Mouse (Mus musculus): ENCODE data around the gene Gm7879. TPM values are rescaled to one million over a fixed set of nuclear protein-coding genes. Genes with fewer than 3 reads are reported as not detected.

Gene Gm7879
- polyA plus RNA-seq, 1 experiment from 2014 or later: 3.7 TPM

GRCm38 (mm10) chr5:43953241-43953640, 40.3 kb downstream of the Gm7879 start:
- ATAC-seq (ENCODE audit: insufficient read depth, low FRiP score, low read depth): no peak
- 59% methylated on average over 1 of the region's 1 CpGs for WGBS
- no peak overlapping the region for H3K27ac ChIP-seq
- H3K27me3 ChIP-seq (replicated peaks): no peaks in the 10 kb centered on the region
- no peak overlapping the region for H3K4me2 ChIP-seq
- no peak overlapping the region for H3K9ac ChIP-seq
- no peak overlapping the region for H3K4me3 ChIP-seq (replicated peaks)
- no peaks in the 10 kb centered on the region for H3K36me3 ChIP-seq
- H3K9me3 ChIP-seq: no peaks in the 10 kb centered on the region
- H3K4me1 ChIP-seq: peaks cover 4% of the 10 kb centered on the region; the same call in 1 of the 2 replicates

- Histone ChIP-seq H3K4me3 (replicated peaks) (no peak overlapping the region), H3K4me1 (no peaks in the 10 kb centered on the region), H3K9me3 (no peaks in the 10 kb centered on the region), H3K36me3 (no peaks in the 10 kb centered on the region), H3K27me3 (replicated peaks) (no peaks in the 10 kb centered on the region), H3K27ac (no peak overlapping the region), H3K9ac (no peak overlapping the region), H3K4me2 (no peak overlapping the region)
- no peak for ATAC-seq (ENCODE audit: insufficient read depth, low FRiP score, low read depth)
- 83% methylated on average over 3 of the region's 3 CpGs for WGBS
Observed at GRCm38 (mm10) chr5:43959884-43960440, 47.0 kb downstream of the Gm7879 start.

GRCm38 (mm10) chr5:43961056-43961455, 48.1 kb downstream of the Gm7879 start:
- H3K27ac ChIP-seq: no peak overlapping the region
- H3K36me3 ChIP-seq: no peaks in the 10 kb centered on the region
- no peaks in the 10 kb centered on the region for H3K27me3 ChIP-seq (replicated peaks)
- H3K4me1 ChIP-seq: no peaks in the 10 kb centered on the region
- H3K4me3 ChIP-seq (replicated peaks): no peak overlapping the region
- no peak for ATAC-seq (ENCODE audit: insufficient read depth, low FRiP score, low read depth)
- no peak overlapping the region for H3K4me2 ChIP-seq
- WGBS: 88% methylated on average over 3 of the region's 3 CpGs
- no peaks in the 10 kb centered on the region for H3K9me3 ChIP-seq
- no peak overlapping the region for H3K9ac ChIP-seq

Other genes starting within 250 kb of the Gm7879 start
- 0.72 and 3.0 TPM in 2 replicates for gene Bst1, start 94.3 kb upstream of the Gm7879 start, polyA plus RNA-seq (2015; fragmentation: Nextera tagmentation; extraction: Ambion mirVana)
- 55.1 and 56.4 TPM in 2 replicates for gene Fbxl5, start 91.5 kb upstream of the Gm7879 start, polyA plus RNA-seq (2015; fragmentation: Nextera tagmentation; extraction: Ambion mirVana)
- gene Cd38, start 44.6 kb upstream of the Gm7879 start, polyA plus RNA-seq (2015; fragmentation: Nextera tagmentation; extraction: Ambion mirVana): 13.5 and 14.6 TPM in 2 replicates
- 45.5 and 69.6 TPM in 2 replicates for gene Fgfbp1, start 68.6 kb downstream of the Gm7879 start, polyA plus RNA-seq (2015; fragmentation: Nextera tagmentation; extraction: Ambion mirVana)
- gene Prom1, start 188.9 kb downstream of the Gm7879 start, polyA plus RNA-seq (2015; fragmentation: Nextera tagmentation; extraction: Ambion mirVana): 52.4 and 61.3 TPM in 2 replicates